Mouse (Mus musculus) brain, adult 2 months (tissue): ENCODE measurements at regions not wholly inside any gene's neighbourhood (a gene's known extent, or its start where the extent isn't known, plus 50 kb on each side); places are given as distances from the start of the nearest gene placed in this dataset.

Experiments
- DNase-seq: peaks from one replicate; pipeline ENCODE4 v3.0.0; 2011; ENCODE audit warnings: low read depth, low spot score

- DNase-seq = peak; percentile 15
These were observed 335.6 kb downstream of the Tmem38b start for GRCm38 (mm10) chr4:54161337-54161993.

- no peak for DNase-seq
These were observed 336.5 kb downstream of the Tmem38b start for GRCm38 (mm10) chr4:54162308-54162707.

- DNase-seq = no peak
These were observed 344.5 kb downstream of the Tmem38b start for GRCm38 (mm10) chr4:54170202-54170931.

- no peak for DNase-seq
These were observed 358.4 kb downstream of the Tmem38b start for GRCm38 (mm10) chr4:54184213-54184612.

- DNase-seq = no peak
These were observed 369.9 kb downstream of the Tmem38b start for GRCm38 (mm10) chr4:54195734-54196133.

DNA sequence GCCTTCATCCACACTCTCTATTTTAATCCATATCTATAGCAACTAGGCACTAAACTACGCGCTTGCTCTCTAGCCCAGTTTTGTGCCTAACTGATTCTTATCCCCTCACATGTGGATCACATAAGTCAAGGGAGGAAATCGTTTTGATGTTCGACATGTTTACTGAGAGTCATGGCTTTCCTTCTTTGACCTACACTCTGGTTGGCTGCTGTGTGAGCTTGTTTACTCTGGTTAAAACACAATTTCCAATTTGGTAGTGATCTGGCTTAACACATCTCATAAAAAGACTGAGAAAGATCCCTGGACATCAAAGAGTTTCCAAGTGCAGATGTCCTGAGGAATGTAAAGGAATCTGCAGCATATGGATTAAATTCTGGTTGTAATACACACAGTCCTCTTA, 376.6 kb downstream of the Tmem38b start:
- no peak for DNase-seq

GRCm38 (mm10) chr4:54224572-54224971, 398.7 kb downstream of the Tmem38b start:
- DNase-seq = no peak
